Mouse (Mus musculus) spleen, adult 2 months (tissue): ENCODE results near the gene Nufip1. TPM values are rescaled to one million over a fixed set of nuclear protein-coding genes. Genes with fewer than 3 reads are reported as not detected.

Source experiments
- DNase-seq, 2 experiments: peaks; one replicate each; pipeline versions ENCODE4 v3.0.0 to v3.0.0-alpha.2; 2012 to 2021; ENCODE audit warnings: low spot score in 2 of 2, low read depth in 1 of 2
- H3K27ac ChIP-seq: fragments of 200-500 bp; 2 replicates; pipeline ENCODE4 v1.5.1; 2012; ENCODE audit warnings: low read length, inconsistent platforms; ENCODE audit not compliant: insufficient read depth
- H3K27me3 ChIP-seq: fragments of 200-500 bp; 2 replicates; pipeline ENCODE4 v1.6.1; 2012; ENCODE audit warnings: mild to moderate bottlenecking, moderate library complexity, low read length, inconsistent platforms; ENCODE audit not compliant: control insufficient read depth, insufficient read depth
- H3K36me3 ChIP-seq: fragments of 200-500 bp; 2 replicates; pipeline ENCODE4 v1.6.1; 2012; ENCODE audit warnings: mild to moderate bottlenecking, low read length, inconsistent platforms; ENCODE audit not compliant: control insufficient read depth, insufficient read depth
- H3K4me1 ChIP-seq: fragments of 200-500 bp; 2 replicates; pipeline ENCODE4 v1.6.1; 2011; ENCODE audit warnings: inconsistent platforms; ENCODE audit not compliant: control insufficient read depth, insufficient read depth, insufficient read length
- H3K4me3 ChIP-seq: fragments of 200-500 bp; 2 replicates; pipeline ENCODE4 v1.5.1; 2011; ENCODE audit warnings: mild to moderate bottlenecking, inconsistent platforms; ENCODE audit not compliant: insufficient read depth, insufficient read length; ENCODE audit errors: extremely low read depth
- CTCF ChIP-seq: fragments of 200-500 bp; IDR thresholded peaks from 2 replicates; pipeline ENCODE4 v1.5.1; 2011; ENCODE audit warnings: mild to moderate bottlenecking, inconsistent platforms; ENCODE audit not compliant: insufficient read depth, insufficient read length, insufficient replicate concordance; ENCODE audit errors: extremely low read depth
- POLR2A ChIP-seq: fragments of 200-500 bp; IDR thresholded peaks from 2 replicates; pipeline ENCODE4 v1.6.1; 2011; ENCODE audit warnings: low read depth, low read length, inconsistent platforms
- WGBS: fragments of 180-500 bp; shearing (Covaris S2); methylation state at CpG from one replicate; pipeline ENCODE4 v1.1.7; 2018; 5-methylcytosine and 5-hydroxymethylcytosine counted together
- polyA plus RNA-seq: library from polyadenylated mRNA; depleted of rRNA; stranded (reverse); fragments of >200 nt; gene quantifications from 2 replicates; pipeline ENCODE4 v1.2.3, GENCODE M21; 2012

Nufip1 gene
- polyA plus RNA-seq, 1 experiment, result 2.6 TPM

DNA sequence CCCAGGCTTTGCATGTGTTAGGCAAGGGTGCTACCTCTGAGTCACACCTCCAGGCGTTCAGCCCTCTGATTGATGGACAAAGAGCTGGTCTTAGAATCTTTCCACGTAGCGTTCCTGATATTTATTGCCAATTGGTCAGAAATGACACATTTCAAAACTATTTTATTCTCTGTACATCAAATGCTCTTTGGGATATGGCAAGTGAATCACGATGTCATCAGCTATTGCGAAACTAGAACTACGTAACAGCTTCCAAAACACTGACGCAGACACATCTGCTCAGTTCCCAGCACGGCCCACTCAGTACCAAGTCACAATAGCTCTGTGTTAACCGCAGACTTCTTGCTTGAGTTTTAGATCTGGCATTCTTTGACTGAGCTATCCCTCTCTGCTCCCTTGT lies 11.1 kb upstream of the Nufip1 start:
- no peak for DNase-seq
- Histone ChIP-seq H3K27me3 (no peaks in the 10 kb centered on the region), H3K4me3 (no peak overlapping the region), H3K27ac (no peak overlapping the region), H3K4me1 (no peaks in the 10 kb centered on the region), H3K36me3 (peaks cover 38% of the 10 kb centered on the region)
- TF ChIP-seq CTCF (no peak), POLR2A (no peak)
- WGBS, result 94% methylated on average over 9 of the region's 9 CpGs

- Histone ChIP-seq H3K4me3 (no peak overlapping the region), H3K36me3 (peaks cover 25% of the 10 kb centered on the region), H3K27me3 (no peaks in the 10 kb centered on the region), H3K4me1 (no peaks in the 10 kb centered on the region), H3K27ac (no peak overlapping the region)
- DNase-seq, result no peak
- WGBS, result 88% methylated on average over 5 of the region's 5 CpGs
- no peak for TF ChIP-seq POLR2A
- no peak for TF ChIP-seq CTCF
Measured at GRCm38 (mm10) chr14:76115744-76116143, 5.1 kb downstream of the Nufip1 start.

- H3K27me3 ChIP-seq, result no peaks in the 10 kb centered on the region
- 57% methylated on average over 4 of the region's 4 CpGs for WGBS
- no peaks in the 10 kb centered on the region for H3K4me1 ChIP-seq
- H3K27ac ChIP-seq, result no peak overlapping the region
- no peak for TF ChIP-seq POLR2A
- no peak for TF ChIP-seq CTCF
- no peak overlapping the region for H3K4me3 ChIP-seq
- no peak for DNase-seq
- peaks cover 28% of the 10 kb centered on the region for H3K36me3 ChIP-seq
Measured at GRCm38 (mm10) chr14:76118963-76119362, 8.3 kb downstream of the Nufip1 start.

DNA sequence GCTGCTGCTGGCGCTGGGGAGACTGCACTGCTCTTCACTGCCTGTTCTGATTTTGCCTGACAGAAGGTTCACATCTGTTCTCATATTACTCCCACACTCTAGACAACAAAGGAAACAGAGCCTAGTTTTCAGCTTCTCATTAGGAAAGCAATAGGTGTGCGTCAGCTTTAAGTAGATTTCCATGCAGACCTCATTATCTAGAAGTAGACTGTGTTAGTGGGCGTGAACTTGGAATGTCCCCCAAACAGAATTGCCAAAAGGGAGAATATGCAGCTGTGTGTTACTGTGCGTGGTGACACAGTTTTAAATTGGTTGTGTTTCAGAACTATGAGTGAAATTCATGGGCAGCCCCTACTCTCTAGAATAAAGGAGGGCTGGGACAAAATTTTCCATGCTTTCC lies 9.8 kb downstream of the Nufip1 start:
- 91% methylated on average over 4 of the region's 4 CpGs for WGBS
- Histone ChIP-seq H3K27me3 (no peaks in the 10 kb centered on the region), H3K36me3 (peaks cover 33% of the 10 kb centered on the region), H3K27ac (no peak overlapping the region), H3K4me1 (no peaks in the 10 kb centered on the region), H3K4me3 (no peak overlapping the region)
- no peak for DNase-seq
- no peak for TF ChIP-seq POLR2A
- TF ChIP-seq CTCF, result no peak

DNA sequence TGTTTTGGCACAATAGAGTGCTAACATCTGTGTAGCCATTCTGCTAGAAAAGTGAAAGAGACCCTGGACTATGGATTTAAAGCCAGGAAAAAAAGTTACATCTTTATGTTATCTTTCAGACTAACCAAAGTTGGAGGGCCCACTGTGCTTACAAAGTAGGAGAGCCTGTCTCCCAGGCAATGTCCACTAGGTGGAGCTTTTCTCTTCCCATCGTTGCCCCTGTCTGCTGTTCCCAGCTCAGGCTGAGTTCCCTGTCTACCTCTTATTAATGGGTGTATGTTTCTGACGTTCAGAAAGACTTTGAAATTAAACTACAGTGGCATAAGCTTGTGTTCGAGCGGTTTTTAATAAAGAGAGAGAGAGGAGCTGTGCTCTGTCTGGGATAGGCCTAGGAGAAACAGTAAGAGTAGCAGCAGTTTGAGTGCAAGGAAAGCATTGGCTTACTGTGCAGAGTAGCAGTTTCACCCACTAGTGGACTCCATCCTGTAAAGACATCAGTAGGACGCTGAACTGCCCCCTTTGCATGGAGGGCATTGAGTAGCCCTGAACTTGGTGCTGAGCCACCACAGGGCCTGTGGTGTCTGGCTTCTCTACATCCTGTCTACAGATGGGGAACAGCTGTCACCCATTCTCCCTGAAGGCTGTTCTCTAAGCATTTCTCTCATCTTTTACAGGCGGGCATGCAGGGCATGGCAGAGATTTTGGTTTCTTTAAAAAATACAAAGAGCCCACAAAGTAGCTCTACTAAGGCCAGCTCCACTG lies 11.4 kb downstream of the Nufip1 start:
- Histone ChIP-seq H3K4me3 (no peak overlapping the region), H3K27ac (no peak overlapping the region), H3K4me1 (no peaks in the 10 kb centered on the region), H3K36me3 (peaks cover 37% of the 10 kb centered on the region), H3K27me3 (no peaks in the 10 kb centered on the region)
- WGBS, result 58% methylated on average over 6 of the region's 6 CpGs
- TF ChIP-seq CTCF (peak; percentile 55; the same call in 1 of the 2 replicates), POLR2A (no peak)
- DNase-seq, result no peak

GRCm38 (mm10) chr14:76122663-76123058 lies 12.0 kb downstream of the Nufip1 start:
- no peaks in the 10 kb centered on the region for H3K4me1 ChIP-seq
- peaks cover 39% of the 10 kb centered on the region for H3K36me3 ChIP-seq
- 92% methylated on average over 8 of the region's 8 CpGs for WGBS
- H3K4me3 ChIP-seq, result no peak overlapping the region
- TF ChIP-seq CTCF (no peak), POLR2A (no peak)
- H3K27me3 ChIP-seq, result no peaks in the 10 kb centered on the region
- DNase-seq, result no peak
- H3K27ac ChIP-seq, result no peak overlapping the region

- no peak for DNase-seq
- Histone ChIP-seq H3K36me3 (peaks cover 36% of the 10 kb centered on the region), H3K4me1 (no peaks in the 10 kb centered on the region), H3K27me3 (no peaks in the 10 kb centered on the region), H3K4me3 (no peak overlapping the region), H3K27ac (no peak overlapping the region)
- TF ChIP-seq CTCF (no peak), POLR2A (no peak)
- 95% methylated on average over 3 of the region's 3 CpGs for WGBS
Measured at GRCm38 (mm10) chr14:76127311-76127710, 16.6 kb downstream of the Nufip1 start.
